Mouse (Mus musculus): ENCODE measurements around the gene Ermp1.

GRCm38 (mm10) chr19:29583734-29584133 lies 64.5 kb downstream of the Ermp1 start:
- no peak for TF ChIP-seq POLR2A (IDR thresholded peaks at IDR 0.05; ENCODE audit: control insufficient read depth in 1 of 2, insufficient read depth in 1 of 2, low read depth in 1 of 2, low read length in 2 of 2, poor library complexity in 1 of 2)
- TF ChIP-seq CTCF (IDR thresholded peaks at IDR 0.05 in 2 of 3, conservative IDR thresholded peaks at IDR 0.05 in 1 of 3; ENCODE audit: control insufficient read depth in 1 of 3, insufficient read depth in 1 of 3, low read depth in 2 of 3, low read length in 3 of 3, poor library complexity in 1 of 3, severe bottlenecking in 1 of 3): no peak
- TF ChIP-seq EP300 (IDR thresholded peaks at IDR 0.05; ENCODE audit: low read depth in 1 of 2, low read length in 2 of 2): no peak
- TF ChIP-seq POLR2AphosphoS5 (IDR thresholded peaks at IDR 0.05; ENCODE audit: borderline replicate concordance, low read depth, low read length): no peak
- no peak for TF ChIP-seq UBTF (IDR thresholded peaks at IDR 0.05; ENCODE audit: borderline replicate concordance, insufficient read depth, low read depth, low read length)
- TF ChIP-seq CHD1 (IDR thresholded peaks at IDR 0.05; ENCODE audit: low read depth, low read length): no peak
- TF ChIP-seq MEF2A (IDR thresholded peaks at IDR 0.05; ENCODE audit: extremely low read depth, insufficient replicate concordance, low read depth, low read length, poor library complexity, severe bottlenecking): no peak
- TF ChIP-seq E2F4 (IDR thresholded peaks at IDR 0.05; ENCODE audit: borderline replicate concordance, low read depth, low read length): no peak
- no peak for TF ChIP-seq TCF12 (IDR thresholded peaks at IDR 0.05; ENCODE audit: low read depth, low read length)
- no peak for TF ChIP-seq KAT2A (conservative IDR thresholded peaks at IDR 0.05; ENCODE audit: low read depth, low read length)
- TF ChIP-seq JUND (IDR thresholded peaks at IDR 0.05; ENCODE audit: low read depth, low read length): no peak
- TF ChIP-seq ZNF384 (IDR thresholded peaks at IDR 0.05; ENCODE audit: low read depth, low read length): no peak
- TF ChIP-seq ZC3H11A (IDR thresholded peaks at IDR 0.05; ENCODE audit: low read depth, low read length): no peak
- TF ChIP-seq USF2 (IDR thresholded peaks at IDR 0.05; ENCODE audit: borderline replicate concordance in 1 of 2, insufficient read depth in 1 of 2, low read depth in 1 of 2, low read length in 2 of 2): no peak

Data from MEL (cell line).